Mouse (Mus musculus) bone marrow macrophage, adult 2 months (primary cell): ENCODE results near the gene Il15ra.

ENCODE experiments used
- CTCF ChIP-seq: IDR thresholded peaks from 2 replicates; pipeline ENCODE4 v1.5.1; 2012; ENCODE audit warnings: low read depth, mild to moderate bottlenecking, low read length, moderate library complexity
- POLR2A ChIP-seq: IDR thresholded peaks from 2 replicates; pipeline ENCODE4 v1.6.1; 2012; ENCODE audit warnings: mild to moderate bottlenecking, low read depth, low read length, borderline replicate concordance

DNA sequence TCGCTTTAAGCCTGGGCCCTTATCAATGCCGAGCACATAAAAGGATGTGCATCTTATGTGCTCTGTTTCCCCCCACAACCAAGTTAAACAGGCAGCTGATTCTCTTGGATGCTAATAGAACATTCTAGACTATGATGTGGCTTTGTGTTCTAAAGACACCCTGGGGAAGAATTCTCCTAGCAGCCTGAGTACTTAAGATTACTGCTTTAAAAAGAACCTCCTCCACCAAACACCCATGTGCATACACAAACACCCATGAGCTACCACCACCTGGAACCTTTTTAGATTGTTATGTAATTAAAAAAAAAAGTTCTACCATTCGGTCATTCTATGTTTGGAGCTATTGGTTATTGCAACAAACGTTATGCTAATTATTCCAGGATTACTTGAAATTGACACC is 67.3 kb downstream of the Il15ra start:
- TF ChIP-seq POLR2A (no peak), CTCF (no peak)
